Mouse (Mus musculus) ES-Bruce4 (cell line): Measurements from ENCODE around the gene Mtrex. TPM values are rescaled to one million over a fixed set of nuclear protein-coding genes. Genes with fewer than 3 reads are reported as not detected.

ENCODE experiments used
- H3K27ac ChIP-seq: 2 replicates; pipeline ENCODE4 v1.5.1; 2012; ENCODE audit warnings: low read length, inconsistent platforms; ENCODE audit not compliant: insufficient read depth
- H3K27me3 ChIP-seq: 2 replicates; pipeline ENCODE4 v1.6.1; 2012; ENCODE audit warnings: mild to moderate bottlenecking, low read length, inconsistent platforms; ENCODE audit not compliant: control insufficient read depth, poor library complexity, insufficient read depth, severe bottlenecking
- H3K36me3 ChIP-seq: 2 replicates; pipeline ENCODE4 v1.6.1; 2012; ENCODE audit warnings: inconsistent platforms, mild to moderate bottlenecking, low read length, moderate library complexity; ENCODE audit not compliant: control insufficient read depth, poor library complexity, insufficient read depth, severe bottlenecking
- H3K4me1 ChIP-seq: one replicate; pipeline ENCODE4 v1.8.1; 2011; ENCODE audit warnings: low read length; ENCODE audit not compliant: control insufficient read depth, insufficient read depth
- H3K4me3 ChIP-seq: 2 replicates; pipeline ENCODE4 v1.5.1; 2011; ENCODE audit warnings: low read depth, mild to moderate bottlenecking, low read length
- H3K9ac ChIP-seq: 2 replicates; pipeline ENCODE4 v1.6.1; 2012; ENCODE audit warnings: low read depth, mild to moderate bottlenecking, inconsistent platforms; ENCODE audit not compliant: poor library complexity, severe bottlenecking
- H3K9me3 ChIP-seq: replicated peaks from 2 replicates; pipeline ENCODE4 v1.6.1; 2012; ENCODE audit warnings: mild to moderate bottlenecking, low read length, inconsistent platforms; ENCODE audit not compliant: control insufficient read depth, poor library complexity, insufficient read depth, severe bottlenecking
- CTCF ChIP-seq: IDR thresholded peaks from one replicate; pipeline ENCODE4 v1.8.1; 2011; ENCODE audit warnings: low read depth, low read length
- EP300 ChIP-seq: IDR thresholded peaks from 2 replicates; pipeline ENCODE4 v1.6.1; 2011; ENCODE audit warnings: low read depth, low read length; ENCODE audit not compliant: insufficient read depth
- POLR2A ChIP-seq: IDR thresholded peaks from one replicate; pipeline ENCODE4 v1.8.1; 2011; ENCODE audit warnings: low read length; ENCODE audit not compliant: insufficient read depth
- polyA plus RNA-seq: library from polyadenylated mRNA; stranded (reverse); fragments of >200 nt; gene quantifications from 2 replicates; pipeline ENCODE4 v1.2.4, GENCODE M21; 2011; ENCODE audit warnings: low read depth; ENCODE audit not compliant: missing spikeins, insufficient read depth, insufficient read length

Mtrex gene
- polyA plus RNA-seq, 1 experiment, result 159 TPM

DNA sequence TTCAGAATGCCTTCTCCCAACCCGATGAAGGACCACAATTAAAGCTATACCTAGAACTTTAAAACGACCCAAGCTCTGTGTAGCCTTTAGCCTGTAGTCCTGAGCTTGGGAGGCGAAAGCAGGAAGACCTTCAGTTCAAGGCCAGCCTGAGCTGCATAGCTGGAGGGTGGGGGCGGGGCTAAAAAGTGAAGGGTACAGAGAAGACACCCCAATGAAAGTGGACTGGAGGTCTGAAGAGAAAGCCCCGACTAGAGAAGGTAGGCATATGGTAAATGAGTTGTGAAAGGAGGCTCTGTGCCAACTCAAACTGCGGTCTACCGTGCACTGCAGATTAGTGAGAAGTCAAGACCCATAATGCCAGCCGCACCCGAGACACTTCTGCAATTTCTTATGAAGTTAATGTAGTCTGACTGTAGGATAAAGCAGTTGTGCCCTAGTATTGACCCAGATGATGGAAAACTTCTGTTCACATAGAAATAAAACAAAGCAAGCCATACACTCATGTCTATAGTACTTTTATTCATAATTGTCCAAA is 89.5 kb downstream of the Mtrex start:
- Histone ChIP-seq H3K27ac (no peak overlapping the region), H3K36me3 (no peaks in the 10 kb centered on the region), H3K9ac (no peak overlapping the region), H3K4me3 (no peak overlapping the region), H3K27me3 (no peaks in the 10 kb centered on the region), H3K4me1 (no peaks in the 10 kb centered on the region), H3K9me3 (no peaks in the 10 kb centered on the region)
- TF ChIP-seq POLR2A (no peak), EP300 (no peak), CTCF (no peak)

GRCm38 (mm10) chr13:112836951-112837350 is 90.2 kb downstream of the Mtrex start:
- H3K27ac ChIP-seq, result no peak overlapping the region
- no peak overlapping the region for H3K4me3 ChIP-seq
- TF ChIP-seq EP300 (no peak), CTCF (no peak), POLR2A (no peak)
- no peak overlapping the region for H3K9ac ChIP-seq
- no peaks in the 10 kb centered on the region for H3K36me3 ChIP-seq
- no peaks in the 10 kb centered on the region for H3K27me3 ChIP-seq
- H3K4me1 ChIP-seq, result no peaks in the 10 kb centered on the region
- H3K9me3 ChIP-seq, result no peaks in the 10 kb centered on the region

- no peak for TF ChIP-seq CTCF
- no peak for TF ChIP-seq POLR2A
- TF ChIP-seq EP300, result no peak
- Histone ChIP-seq H3K9ac (no peak overlapping the region), H3K36me3 (no peaks in the 10 kb centered on the region), H3K4me3 (0 out of 2 replicates have a peak overlapping the region, but pooled peaks have one; percentile 6), H3K27me3 (no peaks in the 10 kb centered on the region), H3K9me3 (no peaks in the 10 kb centered on the region), H3K4me1 (no peaks in the 10 kb centered on the region), H3K27ac (no peak overlapping the region)
Observed at GRCm38 (mm10) chr13:112835113-112835512, 92.1 kb downstream of the Mtrex start.

DNA sequence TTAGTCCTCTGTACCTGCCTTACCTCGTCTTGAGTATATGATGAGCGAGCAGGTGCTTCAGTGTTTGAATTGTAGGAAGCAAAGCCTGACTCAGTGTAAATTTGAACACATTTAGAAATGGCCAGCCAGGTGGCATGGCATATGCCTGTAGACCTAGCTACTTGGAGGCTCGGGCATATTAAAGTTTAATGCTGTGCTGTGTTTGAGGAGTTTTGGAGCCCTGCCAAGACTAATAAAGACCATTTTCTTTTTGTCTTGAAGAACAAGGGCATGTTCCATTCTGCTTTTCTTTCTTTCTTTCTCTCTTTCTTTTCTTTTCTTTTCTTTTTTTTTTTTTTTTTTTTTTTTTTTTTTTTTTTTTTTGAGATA is 93.3 kb downstream of the Mtrex start:
- no peak overlapping the region for H3K4me3 ChIP-seq
- no peaks in the 10 kb centered on the region for H3K36me3 ChIP-seq
- no peak overlapping the region for H3K9ac ChIP-seq
- no peaks in the 10 kb centered on the region for H3K27me3 ChIP-seq
- H3K9me3 ChIP-seq, result no peaks in the 10 kb centered on the region
- no peaks in the 10 kb centered on the region for H3K4me1 ChIP-seq
- no peak for TF ChIP-seq EP300
- TF ChIP-seq CTCF, result no peak
- no peak for TF ChIP-seq POLR2A
- no peak overlapping the region for H3K27ac ChIP-seq

- Histone ChIP-seq H3K36me3 (no peaks in the 10 kb centered on the region), H3K9me3 (no peaks in the 10 kb centered on the region), H3K4me1 (no peaks in the 10 kb centered on the region), H3K27me3 (no peaks in the 10 kb centered on the region), H3K4me3 (no peak overlapping the region), H3K9ac (no peak overlapping the region), H3K27ac (no peak overlapping the region)
- TF ChIP-seq POLR2A (no peak), EP300 (no peak), CTCF (no peak)
Observed at GRCm38 (mm10) chr13:112833253-112833894, 93.8 kb downstream of the Mtrex start.

DNA sequence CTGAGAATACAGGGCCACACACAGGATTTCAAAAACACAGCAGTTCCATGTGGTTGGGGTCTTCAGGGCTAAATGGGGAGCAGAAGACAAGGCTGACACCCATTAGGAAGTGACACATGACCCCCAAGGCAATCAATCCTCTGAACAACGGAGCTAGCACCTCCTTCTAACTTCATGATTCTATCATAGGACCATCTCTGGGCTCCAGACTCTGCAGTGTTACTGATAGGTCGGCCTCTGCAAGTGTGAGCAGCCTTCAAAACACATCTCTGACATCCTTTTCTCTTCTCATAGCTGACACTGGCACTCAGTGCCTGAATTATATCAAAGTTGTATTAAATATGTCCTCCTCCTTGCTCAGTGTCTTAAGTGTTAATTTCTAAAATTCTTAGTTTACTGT is 94.6 kb downstream of the Mtrex start:
- no peaks in the 10 kb centered on the region for H3K27me3 ChIP-seq
- no peak overlapping the region for H3K9ac ChIP-seq
- H3K4me1 ChIP-seq, result no peaks in the 10 kb centered on the region
- no peak overlapping the region for H3K27ac ChIP-seq
- H3K36me3 ChIP-seq, result no peaks in the 10 kb centered on the region
- no peaks in the 10 kb centered on the region for H3K9me3 ChIP-seq
- TF ChIP-seq CTCF, result no peak
- TF ChIP-seq POLR2A, result no peak
- TF ChIP-seq EP300, result no peak
- no peak overlapping the region for H3K4me3 ChIP-seq
